34 mouse cellular contexts compared by ENCODE assay signal in genomic region chr6:114144447-114145105, GRCm38 (mm10). TPM values are rescaled to one million over a fixed set of nuclear protein-coding genes. Genes with fewer than 3 reads are reported as not detected.
DNase-seq lines count a peak whose midpoint lies in the region; ATAC-seq lines count a peak whose summit lies in the region.
"Had no signal": no experiment of that assay in that cellular context is flagged by ENCODE, and none has a peak within 500 bp of the region (broad histone marks: within the 10 kb centered on the region; RNA-seq: fewer than 3 reads in every experiment).

No protein-coding gene starts in this region.

- no peak overlapping the region for H3K27ac ChIP-seq in hindbrain, embryonic 15.5 days (replicated peaks)
- no peak overlapping the region for H3K27ac ChIP-seq in hindbrain, embryonic 10.5 days
- H3K27ac ChIP-seq in midbrain, embryonic 14.5 days (replicated peaks; ENCODE audit: low read depth, low read length), result no peak overlapping the region
- H3K27ac ChIP-seq in midbrain, embryonic 11.5 days (ENCODE audit: low read depth, low read length), result no peak overlapping the region
- H3K27ac ChIP-seq in forebrain, embryonic 16.5 days (ENCODE audit: low read length), result peak overlapping the region; percentile 26; the same call in 1 of the 2 replicates
- H3K27ac ChIP-seq: embryonic facial prominence, embryonic 12.5 days; heart, embryonic 13.5 days; kidney, postnatal 0 days; limb, embryonic 12.5 days; liver, embryonic 15.5 days; lung, embryonic 15.5 days; midbrain, embryonic 12.5 days; neural tube, embryonic 13.5 days; stomach, embryonic 15.5 days had no signal

- H3K4me2 ChIP-seq in hindbrain, embryonic 15.5 days, result no peak overlapping the region
- no peak overlapping the region for H3K4me2 ChIP-seq in midbrain, embryonic 14.5 days (ENCODE audit: low read length)
- no peak overlapping the region for H3K4me2 ChIP-seq in midbrain, embryonic 11.5 days
- H3K4me2 ChIP-seq in forebrain, embryonic 16.5 days (ENCODE audit: low read length), result no peak overlapping the region
- H3K4me2 ChIP-seq: embryonic facial prominence, embryonic 12.5 days; heart, embryonic 13.5 days; limb, embryonic 12.5 days; liver, embryonic 15.5 days; lung, embryonic 15.5 days; midbrain, embryonic 12.5 days; neural tube, embryonic 13.5 days; stomach, embryonic 15.5 days had no signal

- H3K9me3 ChIP-seq in hindbrain, embryonic 15.5 days, result no peaks in the 10 kb centered on the region
- 0 out of 2 replicates have a peak, but pooled peaks cover 8% of the 10 kb centered on the region for H3K9me3 ChIP-seq in hindbrain, embryonic 10.5 days
- H3K9me3 ChIP-seq in midbrain, embryonic 14.5 days (ENCODE audit: control insufficient read depth, low read length), result peaks cover 3% of the 10 kb centered on the region; the same call in 1 of the 2 replicates
- peaks cover 5% of the 10 kb centered on the region; the same call in 1 of the 2 replicates for H3K9me3 ChIP-seq in midbrain, embryonic 11.5 days (ENCODE audit: control insufficient read depth, low read length)
- no peaks in the 10 kb centered on the region for H3K9me3 ChIP-seq in forebrain, embryonic 16.5 days (ENCODE audit: control insufficient read depth, low read length)
- H3K9me3 ChIP-seq: embryonic facial prominence, embryonic 12.5 days; heart, embryonic 13.5 days; limb, embryonic 12.5 days; liver, embryonic 15.5 days; lung, embryonic 15.5 days; midbrain, embryonic 12.5 days; stomach, embryonic 15.5 days had no signal

- 0 out of 2 replicates have a peak, but pooled peaks cover 10% of the 10 kb centered on the region for H3K4me1 ChIP-seq in hindbrain, embryonic 15.5 days (replicated peaks)
- peaks cover 15% of the 10 kb centered on the region for H3K4me1 ChIP-seq in hindbrain, embryonic 10.5 days (replicated peaks)
- peaks cover 7% of the 10 kb centered on the region for H3K4me1 ChIP-seq in midbrain, embryonic 14.5 days (ENCODE audit: control insufficient read depth, insufficient read depth, low read length)
- H3K4me1 ChIP-seq in midbrain, embryonic 11.5 days (ENCODE audit: control insufficient read depth, insufficient read depth, low read length), result 0 out of 2 replicates have a peak, but pooled peaks cover 2% of the 10 kb centered on the region
- H3K4me1 ChIP-seq in forebrain, embryonic 16.5 days (replicated peaks; ENCODE audit: control insufficient read depth, insufficient read depth, low read length), result peaks cover 19% of the 10 kb centered on the region
- H3K4me1 ChIP-seq: embryonic facial prominence, embryonic 12.5 days; heart, embryonic 13.5 days; limb, embryonic 12.5 days; liver, embryonic 15.5 days; lung, embryonic 15.5 days; stomach, embryonic 15.5 days had no signal

- no peak overlapping the region for H3K9ac ChIP-seq in hindbrain, embryonic 15.5 days
- H3K9ac ChIP-seq in midbrain, embryonic 14.5 days (replicated peaks; ENCODE audit: low read length), result no peak overlapping the region
- no peak overlapping the region for H3K9ac ChIP-seq in midbrain, embryonic 11.5 days (ENCODE audit: low read length)
- no peak overlapping the region for H3K9ac ChIP-seq in forebrain, embryonic 16.5 days (replicated peaks; ENCODE audit: low read depth, low read length)
- H3K9ac ChIP-seq: embryonic facial prominence, embryonic 12.5 days; heart, embryonic 13.5 days; limb, embryonic 12.5 days; liver, embryonic 15.5 days; lung, embryonic 15.5 days; midbrain, embryonic 12.5 days; neural tube, embryonic 13.5 days; stomach, embryonic 15.5 days had no signal

- H3K4me3 ChIP-seq in hindbrain, embryonic 15.5 days, result no peak overlapping the region
- H3K4me3 ChIP-seq in hindbrain, embryonic 10.5 days, result no peak overlapping the region
- H3K4me3 ChIP-seq in midbrain, embryonic 14.5 days (replicated peaks; ENCODE audit: low read depth, low read length), result no peak overlapping the region
- H3K4me3 ChIP-seq in midbrain, embryonic 11.5 days (ENCODE audit: low read depth, low read length), result no peak overlapping the region
- H3K4me3 ChIP-seq in forebrain, embryonic 16.5 days (replicated peaks; ENCODE audit: low read length), result no peak overlapping the region
- H3K4me3 ChIP-seq: embryonic facial prominence, embryonic 12.5 days; heart, embryonic 13.5 days; limb, embryonic 12.5 days; liver, embryonic 15.5 days; lung, embryonic 15.5 days; midbrain, embryonic 12.5 days; myocyte; neural tube, embryonic 13.5 days; stomach, embryonic 15.5 days had no signal

- peaks cover 10% of the 10 kb centered on the region for H3K36me3 ChIP-seq in hindbrain, embryonic 15.5 days
- no peaks in the 10 kb centered on the region for H3K36me3 ChIP-seq in hindbrain, embryonic 10.5 days
- no peaks in the 10 kb centered on the region for H3K36me3 ChIP-seq in midbrain, embryonic 14.5 days (ENCODE audit: control insufficient read depth, insufficient read depth, low read length)
- H3K36me3 ChIP-seq in midbrain, embryonic 11.5 days (ENCODE audit: control insufficient read depth, insufficient read depth, low read length), result no peaks in the 10 kb centered on the region
- no peaks in the 10 kb centered on the region for H3K36me3 ChIP-seq in forebrain, embryonic 16.5 days (ENCODE audit: control insufficient read depth, insufficient read depth)
- H3K36me3 ChIP-seq: embryonic facial prominence, embryonic 12.5 days; heart, embryonic 13.5 days; limb, embryonic 12.5 days; liver, embryonic 15.5 days; lung, embryonic 15.5 days; midbrain, embryonic 12.5 days; stomach, embryonic 15.5 days had no signal

- H3K27me3 ChIP-seq in hindbrain, embryonic 15.5 days, result 0 out of 2 replicates have a peak, but pooled peaks cover 3% of the 10 kb centered on the region
- peaks cover 5% of the 10 kb centered on the region; the same call in 1 of the 2 replicates for H3K27me3 ChIP-seq in hindbrain, embryonic 10.5 days (ENCODE audit: insufficient read depth, poor library complexity, severe bottlenecking)
- H3K27me3 ChIP-seq in midbrain, embryonic 14.5 days (ENCODE audit: control insufficient read depth, insufficient read depth, low read length), result no peaks in the 10 kb centered on the region; the same call in none of the 2 replicates
- H3K27me3 ChIP-seq in midbrain, embryonic 11.5 days (ENCODE audit: control insufficient read depth, insufficient read depth, low read length), result peaks cover 10% of the 10 kb centered on the region
- no peaks in the 10 kb centered on the region for H3K27me3 ChIP-seq in forebrain, embryonic 16.5 days (replicated peaks; ENCODE audit: control insufficient read depth, insufficient read depth, low read length)
- H3K27me3 ChIP-seq: liver, embryonic 15.5 days; lung, embryonic 15.5 days; neural tube, embryonic 13.5 days; stomach, embryonic 15.5 days had no signal

- no peak for ATAC-seq in cerebellum, adult (ENCODE audit: insufficient number of reproducible peaks, low FRiP score, low TSS enrichment)
- peak; percentile 36; the same call in 1 of the 2 replicates for ATAC-seq in hindbrain, embryonic 15.5 days (ENCODE audit: low FRiP score, low read depth)
- ATAC-seq in midbrain, embryonic 14.5 days (ENCODE audit: low FRiP score, low TSS enrichment), result no peak
- no peak for ATAC-seq in midbrain, embryonic 11.5 days (ENCODE audit: low FRiP score)
- peak; percentile 37 for ATAC-seq in forebrain, embryonic 16.5 days
- ATAC-seq: activated CD4-positive, CD25-positive, alpha-beta regulatory T cell, adult 4 months; intestine, embryonic 16.5 days had no signal

- peak; percentile 54 to 62 for DNase-seq in cerebellum, postnatal 10 days
- DNase-seq in hindbrain, embryonic 10.5 days (ENCODE audit: low spot score), result no peak
- DNase-seq in midbrain, embryonic 14.5 days, result peak; percentile 56
- no peak for DNase-seq in midbrain, embryonic 11.5 days (ENCODE audit: low spot score, missing footprints)
- DNase-seq in thymus, postnatal 4 days, result no peak
- DNase-seq: adrenal gland, adult 2 months; adrenal gland, postnatal 36 days; cerebellum, adult 11 months; cerebellum, adult 9-10 months; embryo, embryonic 11 days; heart, postnatal 10 days; kidney, adult 8-10 months; kidney, postnatal 4 days; layer of hippocampus, adult 9-11 months; retina, postnatal 1 day; right cerebral cortex, postnatal 25 days had no signal

- WGBS in hindbrain, embryonic 15.5 days, result 59% methylated on average over 6 of the region's 6 CpGs
- WGBS in hindbrain, embryonic 10.5 days, result 72% methylated on average over 6 of the region's 6 CpGs
- 55% methylated on average over 6 of the region's 6 CpGs for WGBS in midbrain, embryonic 14.5 days
- WGBS in midbrain, embryonic 11.5 days, result 69% methylated on average over 6 of the region's 6 CpGs
- 28% methylated on average over 6 of the region's 6 CpGs for WGBS in forebrain, embryonic 16.5 days

RNA-seq across cellular contexts. Expression of gene Slc6a11, which starts 13.5 kb away (rescaled TPM):
- 80.6 and 83.2 TPM in 2 replicates for polyA plus RNA-seq in hindbrain, embryonic 15.5 days (2015; fragmentation: Nextera tagmentation; extraction: Ambion mirVana)
- 0.35 and 0.47 TPM in 2 replicates for polyA plus RNA-seq in hindbrain, embryonic 10.5 days (2016; fragmentation: Nextera tagmentation; extraction: Ambion mirVana)
- 15.0 and 25.9 TPM in 2 replicates for polyA plus RNA-seq in midbrain, embryonic 14.5 days (2014; fragmentation: Nextera tagmentation; extraction: Ambion mirVana)
- 0.66 and 0.89 TPM in 2 replicates for polyA plus RNA-seq in midbrain, embryonic 11.5 days (2014; fragmentation: Nextera tagmentation; extraction: Ambion mirVana)
- polyA plus RNA-seq in forebrain, embryonic 16.5 days (2015; fragmentation: Nextera tagmentation; extraction: Ambion mirVana), result 16.5 and 18.6 TPM in 2 replicates
- polyA plus RNA-seq: activated CD4-positive, CD25-positive, alpha-beta regulatory T cell, adult 4 months; C2C12; gonadal fat pad, adult 2 months; heart, embryonic 13.5 days; liver, adult 2 months; myocyte had no signal

Comparison
In these comparisons a context has a peak if more than half of its experiments do, and no peak if none do; other contexts are left out.
1. DNase-seq: peak in cerebellum, postnatal 10 days (2 of 2) and midbrain, embryonic 14.5 days (single experiment); none in hindbrain, embryonic 10.5 days (single experiment), midbrain, embryonic 11.5 days (single experiment) and thymus, postnatal 4 days (single experiment).
2. ATAC-seq: peak in hindbrain, embryonic 15.5 days (single experiment) and forebrain, embryonic 16.5 days (single experiment); none in cerebellum, adult (single experiment), midbrain, embryonic 14.5 days (single experiment) and midbrain, embryonic 11.5 days (single experiment).